Mouse (Mus musculus) liver, embryonic 16.5 days (tissue): Measurements from ENCODE around the gene Mcat. TPM values are rescaled to one million over a fixed set of nuclear protein-coding genes. Genes with fewer than 3 reads are reported as not detected.

Source experiments
- ATAC-seq: fragments of 200-750 bp; cut with Nextera tagmentation; 2 replicates; pipeline ENCODE4 v1.8.0; 2017; ENCODE audit warnings: low read depth, mild to moderate bottlenecking, moderate number of reproducible peaks, moderate library complexity
- H3K27ac ChIP-seq: fragments of 300-500 bp; sonication (generic); 2 replicates; pipeline ENCODE4 v1.5.1; 2014; ENCODE audit warnings: mild to moderate bottlenecking, low read length
- H3K27me3 ChIP-seq: fragments of 300-500 bp; sonication (generic); 2 replicates; pipeline ENCODE4 v1.6.1; 2014; ENCODE audit warnings: low read depth, low read length, mixed read lengths; ENCODE audit not compliant: control insufficient read depth, insufficient read depth
- H3K36me3 ChIP-seq: fragments of 300-500 bp; sonication (generic); 2 replicates; pipeline ENCODE4 v1.6.1; 2014; ENCODE audit warnings: mild to moderate bottlenecking; ENCODE audit not compliant: control insufficient read depth, insufficient read depth
- H3K4me1 ChIP-seq: fragments of 300-500 bp; sonication (generic); 2 replicates; pipeline ENCODE4 v1.6.1; 2014; ENCODE audit warnings: low read depth, low read length, mixed read lengths; ENCODE audit not compliant: control insufficient read depth
- H3K4me2 ChIP-seq: fragments of 300-500 bp; sonication (generic); 2 replicates; pipeline ENCODE4 v1.6.1; 2014; ENCODE audit warnings: low read depth, low read length, mixed read lengths
- H3K4me3 ChIP-seq: fragments of 300-500 bp; sonication (generic); 2 replicates; pipeline ENCODE4 v1.5.1; 2014; ENCODE audit warnings: low read depth, mild to moderate bottlenecking, low read length
- H3K9ac ChIP-seq: fragments of 300-500 bp; sonication (generic); 2 replicates; pipeline ENCODE4 v1.6.1; 2014; ENCODE audit warnings: low read depth, low read length
- H3K9me3 ChIP-seq: fragments of 300-500 bp; sonication (generic); replicated peaks from 2 replicates; pipeline ENCODE4 v1.6.1; 2016; ENCODE audit warnings: low read length; ENCODE audit not compliant: control insufficient read depth
- WGBS: fragments of 180-500 bp; shearing (Covaris S2); extraction: QIAGEN DNeasy Blood & Tissue Kit; methylation state at CpG from one replicate; pipeline ENCODE4 v1.1.7; 2014; ENCODE audit not compliant: insufficient replicate concordance; 5-methylcytosine and 5-hydroxymethylcytosine counted together
- polyA plus RNA-seq: library from polyadenylated mRNA; unstranded; fragments of >200 nt; fragmentation: Nextera tagmentation; extraction: Ambion mirVana; gene quantifications from 2 replicates; pipeline ENCODE4 v1.2.1, GENCODE M21; 2015

Mcat gene
- polyA plus RNA-seq, 1 experiment from 2014 or later = 13.1 TPM

- Histone ChIP-seq H3K27ac (no peak within 1 kb of the TSS), H3K4me2 (peak within 1 kb of the TSS; percentile 83), H3K9me3 (no peaks in the 10 kb centered on the region), H3K27me3 (peaks cover 70% of the 10 kb centered on the region), H3K9ac (peak within 1 kb of the TSS; percentile 45; the same call in 1 of the 2 replicates), H3K36me3 (no peaks in the 10 kb centered on the region), H3K4me1 (peaks cover 21% of the 10 kb centered on the region), H3K4me3 (peak within 1 kb of the TSS; percentile 62)
- peak; percentile 70 for ATAC-seq
- WGBS = under 1% methylated on average over 45 of the region's 45 CpGs
Measured at GRCm38 (mm10) chr15:83526424-83527091, 37.0 kb downstream of the Mcat start, which contains the start of gene Bik. Bik (plus strand) TSS chr15:83526862.

- Histone ChIP-seq H3K4me1 (peaks cover 17% of the 10 kb centered on the region), H3K36me3 (no peaks in the 10 kb centered on the region), H3K27ac (no peak overlapping the region), H3K9me3 (no peaks in the 10 kb centered on the region), H3K9ac (no peak overlapping the region), H3K4me2 (no peak overlapping the region), H3K4me3 (no peak overlapping the region), H3K27me3 (peaks cover 55% of the 10 kb centered on the region)
- no peak for ATAC-seq
- 63% methylated on average over 3 of the region's 3 CpGs for WGBS
Measured at GRCm38 (mm10) chr15:83524333-83524729, 39.3 kb downstream of the Mcat start.

GRCm38 (mm10) chr15:83523638-83524332, 39.8 kb downstream of the Mcat start:
- 37% methylated on average over 14 of the region's 14 CpGs for WGBS
- ATAC-seq = peak; percentile 20; the same call in 1 of the 2 replicates
- H3K9me3 ChIP-seq = no peaks in the 10 kb centered on the region
- peaks cover 50% of the 10 kb centered on the region for H3K27me3 ChIP-seq
- no peak overlapping the region for H3K4me3 ChIP-seq
- no peaks in the 10 kb centered on the region for H3K36me3 ChIP-seq
- H3K4me2 ChIP-seq = no peak overlapping the region
- no peak overlapping the region for H3K27ac ChIP-seq
- H3K9ac ChIP-seq = no peak overlapping the region
- H3K4me1 ChIP-seq = peaks cover 17% of the 10 kb centered on the region

- peaks cover 17% of the 10 kb centered on the region for H3K4me1 ChIP-seq
- 33% methylated on average over 7 of the region's 7 CpGs for WGBS
- no peak overlapping the region for H3K4me2 ChIP-seq
- no peaks in the 10 kb centered on the region for H3K9me3 ChIP-seq
- H3K9ac ChIP-seq = no peak overlapping the region
- H3K4me3 ChIP-seq = no peak overlapping the region
- no peak overlapping the region for H3K27ac ChIP-seq
- peak; percentile 19; the same call in 1 of the 2 replicates for ATAC-seq
- H3K27me3 ChIP-seq = peaks cover 44% of the 10 kb centered on the region
- no peaks in the 10 kb centered on the region for H3K36me3 ChIP-seq
Measured at GRCm38 (mm10) chr15:83523196-83523595, 40.4 kb downstream of the Mcat start.

- peaks cover 8% of the 10 kb centered on the region for H3K4me1 ChIP-seq
- no peaks in the 10 kb centered on the region for H3K36me3 ChIP-seq
- H3K4me3 ChIP-seq = no peak overlapping the region
- no peak overlapping the region for H3K9ac ChIP-seq
- peaks cover 21% of the 10 kb centered on the region for H3K27me3 ChIP-seq
- H3K9me3 ChIP-seq = no peaks in the 10 kb centered on the region
- H3K4me2 ChIP-seq = no peak overlapping the region
- ATAC-seq = no peak
- 63% methylated on average over 6 of the region's 6 CpGs for WGBS
- H3K27ac ChIP-seq = no peak overlapping the region
Measured at GRCm38 (mm10) chr15:83520861-83521382, 42.7 kb downstream of the Mcat start.

GRCm38 (mm10) chr15:83518215-83519048, 45.2 kb downstream of the Mcat start:
- no peaks in the 10 kb centered on the region for H3K9me3 ChIP-seq
- H3K4me3 ChIP-seq = no peak overlapping the region
- H3K27ac ChIP-seq = no peak overlapping the region
- H3K4me1 ChIP-seq = peaks cover 3% of the 10 kb centered on the region; the same call in 1 of the 2 replicates
- H3K36me3 ChIP-seq = no peaks in the 10 kb centered on the region
- peak; percentile 30; the same call in 1 of the 2 replicates for ATAC-seq
- no peak overlapping the region for H3K4me2 ChIP-seq
- no peak overlapping the region for H3K9ac ChIP-seq
- WGBS = 32% methylated on average over 20 of the region's 20 CpGs
- no peaks in the 10 kb centered on the region for H3K27me3 ChIP-seq

- no peak for ATAC-seq
- H3K4me2 ChIP-seq = no peak overlapping the region
- no peaks in the 10 kb centered on the region for H3K27me3 ChIP-seq
- H3K9me3 ChIP-seq = no peaks in the 10 kb centered on the region
- WGBS = 53% methylated on average over 5 of the region's 5 CpGs
- no peak overlapping the region for H3K9ac ChIP-seq
- no peak overlapping the region for H3K4me3 ChIP-seq
- H3K4me1 ChIP-seq = peaks cover 9% of the 10 kb centered on the region
- no peak overlapping the region for H3K27ac ChIP-seq
- H3K36me3 ChIP-seq = no peaks in the 10 kb centered on the region
Measured at GRCm38 (mm10) chr15:83515018-83515417, 48.6 kb downstream of the Mcat start.

GRCm38 (mm10) chr15:83512489-83513281, 50.9 kb downstream of the Mcat start:
- Histone ChIP-seq H3K36me3 (no peaks in the 10 kb centered on the region), H3K4me2 (no peak overlapping the region), H3K4me1 (peaks cover 9% of the 10 kb centered on the region), H3K27me3 (no peaks in the 10 kb centered on the region), H3K9ac (no peak overlapping the region), H3K4me3 (no peak overlapping the region), H3K27ac (no peak overlapping the region), H3K9me3 (no peaks in the 10 kb centered on the region)
- no peak for ATAC-seq
- WGBS = 43% methylated on average over 13 of the region's 13 CpGs
